Mouse (Mus musculus) liver, embryonic 15.5 days (tissue): ENCODE measurements around the gene Utf1. TPM values are rescaled to one million over a fixed set of nuclear protein-coding genes. Genes with fewer than 3 reads are reported as not detected.

Experiments
- ATAC-seq: fragments of 200-750 bp; cut with Nextera tagmentation; 2 replicates; pipeline ENCODE4 v1.8.0; 2017; ENCODE audit warnings: moderate number of reproducible peaks, mild to moderate bottlenecking, moderate library complexity; ENCODE audit not compliant: insufficient read depth
- H3K27ac ChIP-seq: fragments of 300-500 bp; sonication (generic); replicated peaks from 2 replicates; pipeline ENCODE4 v1.5.1; 2015; ENCODE audit warnings: mild to moderate bottlenecking, inconsistent platforms
- H3K27me3 ChIP-seq: fragments of 300-500 bp; sonication (generic); 2 replicates; pipeline ENCODE4 v1.6.1; 2015; ENCODE audit warnings: mild to moderate bottlenecking, inconsistent platforms
- H3K36me3 ChIP-seq: fragments of 300-500 bp; sonication (generic); replicated peaks from 2 replicates; pipeline ENCODE4 v1.6.1; 2015; ENCODE audit warnings: moderate library complexity, mild to moderate bottlenecking, inconsistent platforms
- H3K4me1 ChIP-seq: fragments of 300-500 bp; sonication (generic); replicated peaks from 2 replicates; pipeline ENCODE4 v1.6.1; 2015; ENCODE audit warnings: inconsistent platforms
- H3K4me2 ChIP-seq: fragments of 300-500 bp; sonication (generic); 2 replicates; pipeline ENCODE4 v1.6.1; 2015; ENCODE audit warnings: moderate library complexity, mild to moderate bottlenecking, inconsistent platforms
- H3K4me3 ChIP-seq: fragments of 300-500 bp; sonication (generic); replicated peaks from 2 replicates; pipeline ENCODE4 v1.5.1; 2015; ENCODE audit warnings: mild to moderate bottlenecking, inconsistent platforms
- H3K9ac ChIP-seq: fragments of 300-500 bp; sonication (generic); 2 replicates; pipeline ENCODE4 v1.6.1; 2015; ENCODE audit warnings: moderate library complexity, mild to moderate bottlenecking, inconsistent platforms
- H3K9me3 ChIP-seq: fragments of 300-500 bp; sonication (generic); replicated peaks from 2 replicates; pipeline ENCODE4 v1.6.1; 2016; ENCODE audit warnings: inconsistent platforms
- WGBS: fragments of 180-500 bp; shearing (Covaris S2); methylation state at CpG from one replicate; pipeline ENCODE4 v1.1.7; 2015; ENCODE audit warnings: mixed read lengths; ENCODE audit not compliant: insufficient replicate concordance; 5-methylcytosine and 5-hydroxymethylcytosine counted together
- polyA plus RNA-seq: library from polyadenylated mRNA; unstranded; fragments of >200 nt; fragmentation: Nextera tagmentation; extraction: Ambion mirVana; gene quantifications from 2 replicates; pipeline ENCODE4 v1.2.1, GENCODE M21; 2015

Utf1 gene
- polyA plus RNA-seq, 1 experiment from 2014 or later: not detected

- H3K4me1 ChIP-seq: peaks cover 15% of the 10 kb centered on the region
- WGBS: 11% methylated on average over 11 of the region's 11 CpGs
- H3K4me2 ChIP-seq: no peak overlapping the region
- H3K9me3 ChIP-seq: no peaks in the 10 kb centered on the region
- no peaks in the 10 kb centered on the region for H3K36me3 ChIP-seq
- no peak overlapping the region for H3K4me3 ChIP-seq
- peaks cover 18% of the 10 kb centered on the region for H3K27me3 ChIP-seq
- no peak overlapping the region for H3K27ac ChIP-seq
- no peak overlapping the region for H3K9ac ChIP-seq
- ATAC-seq: no peak
Observed at GRCm38 (mm10) chr7:139957437-139957836, 13.8 kb downstream of the Utf1 start.

GRCm38 (mm10) chr7:139957958-139958357, 14.4 kb downstream of the Utf1 start:
- no peaks in the 10 kb centered on the region for H3K9me3 ChIP-seq
- peaks cover 18% of the 10 kb centered on the region for H3K27me3 ChIP-seq
- no peak overlapping the region for H3K27ac ChIP-seq
- ATAC-seq: no peak
- no peak overlapping the region for H3K4me2 ChIP-seq
- peaks cover 15% of the 10 kb centered on the region for H3K4me1 ChIP-seq
- no peak overlapping the region for H3K4me3 ChIP-seq
- H3K9ac ChIP-seq: no peak overlapping the region
- H3K36me3 ChIP-seq: no peaks in the 10 kb centered on the region
- 41% methylated on average over 11 of the region's 11 CpGs for WGBS

GRCm38 (mm10) chr7:139961141-139961540, 17.6 kb downstream of the Utf1 start:
- H3K4me2 ChIP-seq: no peak overlapping the region
- ATAC-seq: no peak
- H3K4me1 ChIP-seq: peaks cover 3% of the 10 kb centered on the region
- H3K36me3 ChIP-seq: no peaks in the 10 kb centered on the region
- no peaks in the 10 kb centered on the region for H3K9me3 ChIP-seq
- H3K9ac ChIP-seq: no peak overlapping the region
- 72% methylated on average over 10 of the region's 10 CpGs for WGBS
- no peak overlapping the region for H3K27ac ChIP-seq
- no peak overlapping the region for H3K4me3 ChIP-seq
- H3K27me3 ChIP-seq: peaks cover 18% of the 10 kb centered on the region

- Histone ChIP-seq H3K36me3 (no peaks in the 10 kb centered on the region), H3K9me3 (no peaks in the 10 kb centered on the region), H3K27me3 (peaks cover 4% of the 10 kb centered on the region; the same call in 1 of the 2 replicates), H3K4me2 (no peak overlapping the region), H3K4me1 (no peaks in the 10 kb centered on the region), H3K4me3 (no peak overlapping the region), H3K27ac (no peak overlapping the region), H3K9ac (no peak overlapping the region)
- WGBS: 47% methylated on average over 4 of the region's 4 CpGs
- ATAC-seq: no peak
Observed at GRCm38 (mm10) chr7:139963814-139964213, 20.2 kb downstream of the Utf1 start.

- 36% methylated on average over 4 of the region's 4 CpGs for WGBS
- Histone ChIP-seq H3K36me3 (no peaks in the 10 kb centered on the region), H3K27me3 (peaks cover 4% of the 10 kb centered on the region; the same call in 1 of the 2 replicates), H3K4me1 (no peaks in the 10 kb centered on the region), H3K27ac (no peak overlapping the region), H3K9ac (no peak overlapping the region), H3K9me3 (no peaks in the 10 kb centered on the region), H3K4me3 (no peak overlapping the region), H3K4me2 (no peak overlapping the region)
- ATAC-seq: no peak
Observed at GRCm38 (mm10) chr7:139967175-139967574, 23.6 kb downstream of the Utf1 start.

GRCm38 (mm10) chr7:139968428-139968827, 24.8 kb downstream of the Utf1 start:
- Histone ChIP-seq H3K4me2 (no peak overlapping the region), H3K27ac (no peak overlapping the region), H3K4me3 (no peak overlapping the region), H3K36me3 (no peaks in the 10 kb centered on the region), H3K27me3 (peaks cover 4% of the 10 kb centered on the region; the same call in 1 of the 2 replicates), H3K4me1 (no peaks in the 10 kb centered on the region; the same call in 1 of the 2 replicates), H3K9me3 (no peaks in the 10 kb centered on the region), H3K9ac (no peak overlapping the region)
- 45% methylated on average over 5 of the region's 5 CpGs for WGBS
- ATAC-seq: no peak

- Histone ChIP-seq H3K4me1 (no peaks in the 10 kb centered on the region; the same call in 1 of the 2 replicates), H3K4me3 (no peak overlapping the region), H3K9ac (no peak overlapping the region), H3K9me3 (no peaks in the 10 kb centered on the region), H3K27ac (no peak overlapping the region), H3K36me3 (no peaks in the 10 kb centered on the region), H3K4me2 (no peak overlapping the region), H3K27me3 (peaks cover 8% of the 10 kb centered on the region; the same call in 1 of the 2 replicates)
- WGBS: 40% methylated on average over 10 of the region's 10 CpGs
- no peak for ATAC-seq
Observed at GRCm38 (mm10) chr7:139969348-139970130, 25.9 kb downstream of the Utf1 start.

- Histone ChIP-seq H3K36me3 (no peaks in the 10 kb centered on the region), H3K4me2 (no peak overlapping the region), H3K27ac (no peak overlapping the region), H3K9me3 (no peaks in the 10 kb centered on the region), H3K9ac (no peak overlapping the region), H3K4me3 (no peak overlapping the region), H3K4me1 (no peaks in the 10 kb centered on the region; the same call in 1 of the 2 replicates), H3K27me3 (peaks cover 8% of the 10 kb centered on the region; the same call in 1 of the 2 replicates)
- ATAC-seq: no peak
- WGBS: 67% methylated on average over 10 of the region's 10 CpGs
Observed at GRCm38 (mm10) chr7:139970216-139970919, 26.8 kb downstream of the Utf1 start.

- Histone ChIP-seq H3K4me2 (no peak overlapping the region), H3K27me3 (peaks cover 9% of the 10 kb centered on the region; the same call in 1 of the 2 replicates), H3K36me3 (no peaks in the 10 kb centered on the region), H3K9me3 (no peaks in the 10 kb centered on the region), H3K4me1 (no peaks in the 10 kb centered on the region; the same call in 1 of the 2 replicates), H3K27ac (no peak overlapping the region), H3K9ac (no peak overlapping the region), H3K4me3 (no peak overlapping the region)
- ATAC-seq: no peak
- 51% methylated on average over 5 of the region's 5 CpGs for WGBS
Observed at GRCm38 (mm10) chr7:139970979-139971378, 27.4 kb downstream of the Utf1 start.

GRCm38 (mm10) chr7:139971436-139971835, 27.8 kb downstream of the Utf1 start:
- no peak overlapping the region for H3K4me3 ChIP-seq
- peak; percentile 33 for ATAC-seq
- H3K9ac ChIP-seq: no peak overlapping the region
- H3K27me3 ChIP-seq: peaks cover 13% of the 10 kb centered on the region; the same call in 1 of the 2 replicates
- H3K27ac ChIP-seq: no peak overlapping the region
- H3K36me3 ChIP-seq: no peaks in the 10 kb centered on the region
- WGBS: 17% methylated on average over 6 of the region's 6 CpGs
- H3K9me3 ChIP-seq: no peaks in the 10 kb centered on the region
- H3K4me1 ChIP-seq: no peaks in the 10 kb centered on the region; the same call in 1 of the 2 replicates
- no peak overlapping the region for H3K4me2 ChIP-seq

GRCm38 (mm10) chr7:139972923-139973331, 29.3 kb downstream of the Utf1 start:
- no peak overlapping the region for H3K4me3 ChIP-seq
- no peaks in the 10 kb centered on the region for H3K36me3 ChIP-seq
- peaks cover 22% of the 10 kb centered on the region for H3K27me3 ChIP-seq
- H3K9ac ChIP-seq: no peak overlapping the region
- no peak overlapping the region for H3K27ac ChIP-seq
- H3K4me1 ChIP-seq: no peaks in the 10 kb centered on the region; the same call in 1 of the 2 replicates
- no peak for ATAC-seq
- H3K4me2 ChIP-seq: no peak overlapping the region
- H3K9me3 ChIP-seq: no peaks in the 10 kb centered on the region
